Mouse (Mus musculus): ENCODE measurements around the gene 4933407L21Rik. TPM values are rescaled to one million over a fixed set of nuclear protein-coding genes. Genes with fewer than 3 reads are reported as not detected.
"Not testable (repeated sequence)": the region's sequence is repeated elsewhere in the genome, so short reads cannot be mapped to it uniquely, and the experiment has no call there.

Gene 4933407L21Rik
- polyA plus RNA-seq, 1 experiment: 11.3 TPM

DNA sequence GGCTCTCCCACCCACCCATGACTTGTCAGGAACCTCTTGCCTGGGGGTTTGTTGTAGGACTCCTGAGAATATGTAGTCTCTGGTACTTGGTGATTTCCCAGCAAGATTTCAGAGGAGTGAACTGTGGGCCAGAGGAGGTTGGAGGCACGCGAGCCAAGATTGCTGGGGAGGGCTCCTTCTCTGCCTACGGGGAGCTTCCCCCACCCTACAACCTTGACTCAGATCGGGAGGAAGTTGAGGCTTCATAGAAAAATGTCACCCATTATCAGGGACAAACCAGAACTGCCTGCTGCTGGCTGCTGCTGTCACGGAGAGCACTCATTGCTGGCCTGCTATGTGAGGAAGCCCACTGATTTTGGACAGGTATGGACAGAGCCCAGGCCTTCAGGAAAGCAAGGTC, 29.0 kb downstream of the 4933407L21Rik start:
- no peak for DNase-seq (ENCODE audit: extremely low spot score in 1 of 2, low spot score in 1 of 2)

DNA sequence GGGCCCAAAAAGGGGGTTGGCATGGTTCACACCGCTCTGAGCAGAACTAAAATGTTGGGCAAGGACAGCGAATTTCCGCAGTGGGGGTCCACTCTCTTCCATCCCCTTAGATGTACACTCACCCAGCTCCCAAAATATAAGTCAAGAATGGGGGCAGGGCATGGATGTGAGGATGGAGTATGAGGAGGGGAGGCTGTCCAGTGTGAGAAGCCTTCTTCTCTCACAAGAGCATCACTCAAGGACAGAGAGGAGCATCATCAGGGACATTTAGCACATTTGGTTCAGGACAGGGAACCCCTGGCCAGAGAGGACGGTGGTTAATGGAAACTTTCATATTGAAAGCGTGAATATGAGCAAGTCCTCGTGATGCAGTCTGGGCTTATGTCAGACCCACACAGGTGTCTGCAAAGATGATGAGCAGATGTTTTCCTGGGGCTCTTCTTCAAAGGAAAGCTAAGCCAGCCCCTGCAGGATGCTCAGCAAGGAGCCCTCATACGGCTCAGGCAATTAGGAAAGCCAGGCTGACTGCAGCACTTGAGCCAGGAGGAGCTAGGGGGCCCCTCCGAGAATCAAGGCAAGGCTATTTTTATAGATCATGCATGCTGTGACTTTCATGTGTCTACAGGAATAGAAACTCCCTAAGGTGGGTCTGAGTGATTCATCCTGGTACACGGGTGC, 29.8 kb downstream of the 4933407L21Rik start:
- peak; percentile 29 to 52 for DNase-seq (ENCODE audit: extremely low spot score in 1 of 2, low spot score in 1 of 2)

DNA sequence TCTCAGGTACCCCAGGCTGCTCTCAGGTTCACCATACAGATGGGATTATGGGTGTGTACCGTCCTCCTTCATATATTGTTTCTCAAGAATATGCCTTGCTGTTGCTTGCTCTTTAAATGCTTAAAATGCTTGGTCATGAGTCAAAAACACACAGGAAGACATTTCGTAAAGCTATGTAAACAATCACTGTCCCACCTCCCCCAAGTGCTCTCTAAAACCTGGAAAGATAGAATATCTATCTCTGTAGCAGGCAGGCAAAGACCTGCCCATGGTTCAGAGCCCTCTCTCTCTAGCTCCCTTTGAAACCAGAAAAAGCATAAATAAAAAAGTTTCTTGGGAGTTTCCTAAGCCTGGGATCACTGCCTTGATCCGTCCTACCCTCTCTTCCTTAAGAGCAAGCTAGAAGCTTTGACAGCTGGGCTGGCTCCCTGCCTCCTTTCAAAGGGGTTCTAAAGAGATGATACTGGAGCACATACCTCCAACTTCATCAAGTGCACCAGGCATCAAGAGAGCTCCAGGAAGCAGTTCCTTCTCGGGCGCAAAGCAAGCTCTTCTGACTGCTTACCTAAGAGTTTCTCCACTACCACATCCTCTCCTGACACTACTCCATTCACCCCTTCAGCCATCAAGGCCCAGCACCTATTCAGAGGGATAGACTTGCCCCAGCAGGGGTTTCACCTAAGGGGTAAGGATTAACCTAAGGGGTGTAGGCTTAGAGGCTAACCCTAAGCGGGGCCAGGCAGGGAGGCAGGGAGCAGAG, 31.0 kb downstream of the 4933407L21Rik start:
- DNase-seq (ENCODE audit: extremely low spot score in 1 of 2, low spot score in 1 of 2): no peak

DNA sequence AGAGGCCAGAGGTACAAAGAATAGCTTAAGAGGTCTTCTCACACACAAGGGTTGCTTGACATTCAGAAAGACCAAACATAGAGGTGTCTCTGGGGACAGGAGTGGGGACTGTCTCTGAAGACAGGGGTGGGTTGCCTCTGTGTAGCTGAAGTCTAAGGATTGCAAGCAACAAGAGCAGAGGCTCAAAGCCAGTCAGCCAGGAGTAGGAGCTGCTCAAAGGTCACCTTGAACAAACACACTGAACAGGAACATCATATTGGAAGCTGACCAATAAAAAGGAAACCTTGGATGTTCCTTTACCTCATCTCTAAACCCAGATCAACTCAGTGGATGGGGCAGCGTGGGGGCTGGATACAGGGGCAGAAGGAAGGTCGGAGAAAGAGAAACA, 31.6 kb downstream of the 4933407L21Rik start:
- no peak for DNase-seq (ENCODE audit: extremely low spot score in 1 of 2, low spot score in 1 of 2)

DNA sequence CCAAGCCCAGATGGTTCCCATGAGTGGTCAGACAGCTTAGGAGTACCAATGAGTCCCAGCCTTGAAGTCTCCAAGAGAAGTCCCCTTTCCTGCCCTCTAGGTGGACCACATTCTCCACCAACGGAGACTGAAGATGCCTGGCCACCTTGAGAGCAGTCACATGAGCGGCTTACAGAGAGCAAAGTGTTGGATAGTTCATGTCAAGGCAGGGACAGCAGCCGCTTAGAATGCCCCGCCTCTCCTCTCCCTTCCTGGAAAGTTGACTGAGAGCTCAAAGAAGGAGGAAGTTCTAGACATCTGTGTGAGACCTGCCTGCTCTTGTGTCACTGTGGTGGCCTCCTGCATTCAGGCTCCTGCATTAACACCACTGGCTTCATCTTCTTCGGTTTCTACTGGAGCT, 32.6 kb downstream of the 4933407L21Rik start, which contains the start of gene Gpr55:
Gene Gpr55 (minus strand): TSS at position 135 of the 400 bp plus-strand sequence.
- no peak for DNase-seq (ENCODE audit: extremely low spot score in 1 of 2, low spot score in 1 of 2)

DNA sequence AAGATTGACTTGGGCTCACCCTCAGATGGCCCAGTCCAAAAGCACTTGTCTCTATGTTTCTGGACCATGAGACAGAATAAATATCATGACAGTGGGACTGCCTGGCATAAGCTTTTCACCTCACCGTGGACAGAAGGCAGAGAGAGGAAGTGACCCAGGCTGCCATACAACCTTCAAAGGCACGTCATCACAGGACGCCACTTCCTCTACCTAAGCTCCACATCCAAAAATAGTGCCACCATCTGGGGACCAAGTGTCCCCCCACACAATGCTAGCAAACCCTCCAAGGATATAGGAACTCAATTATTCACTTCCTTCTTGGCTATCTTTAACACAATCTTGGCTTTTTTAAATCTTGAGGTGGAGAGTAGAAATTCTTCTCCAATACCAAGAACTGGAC, 33.8 kb downstream of the 4933407L21Rik start:
- no peak for DNase-seq (ENCODE audit: extremely low spot score in 1 of 2, low spot score in 1 of 2)

DNA sequence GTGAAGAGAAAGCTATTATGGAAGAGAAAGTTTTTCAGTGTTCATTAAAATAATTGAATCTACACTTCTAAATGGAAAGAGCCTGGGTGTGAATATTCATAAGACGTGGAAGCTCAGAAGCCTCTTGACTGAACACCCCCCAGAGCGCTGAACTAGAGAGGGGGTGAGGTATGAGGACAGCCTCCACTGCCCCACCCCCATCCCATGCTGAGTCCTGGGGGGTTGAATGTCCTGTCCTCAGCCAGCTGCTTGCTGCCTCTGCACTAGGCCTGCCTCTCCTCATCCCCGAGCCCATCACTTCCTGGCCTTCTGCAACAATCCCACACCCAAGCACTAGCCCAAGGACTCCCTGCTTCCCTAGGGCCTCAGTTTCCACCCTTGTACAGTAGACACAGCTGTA, 37.6 kb downstream of the 4933407L21Rik start:
- DNase-seq (ENCODE audit: extremely low spot score in 1 of 2, low spot score in 1 of 2): no peak

DNA sequence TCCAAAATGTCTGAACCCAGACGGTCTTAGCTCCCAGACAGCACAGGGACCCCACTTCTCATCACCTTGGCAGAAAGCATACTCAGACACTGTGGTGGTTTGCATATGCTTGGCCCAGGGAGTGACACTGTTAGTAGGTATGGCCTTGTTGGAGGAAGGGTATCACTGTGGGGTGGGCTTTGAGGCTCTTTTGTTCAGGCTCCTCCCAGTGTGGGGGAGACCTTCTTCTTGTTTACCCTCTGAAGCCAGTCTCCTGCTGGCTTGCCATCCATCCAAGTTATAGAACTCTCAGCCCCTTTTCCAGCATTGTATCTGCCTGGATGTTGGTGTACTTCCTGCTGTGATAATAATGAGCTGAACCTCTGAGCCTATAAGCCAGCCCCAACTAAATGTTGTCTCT, 40.8 kb downstream of the 4933407L21Rik start:
- DNase-seq (ENCODE audit: extremely low spot score in 1 of 2, low spot score in 1 of 2): no peak

DNA sequence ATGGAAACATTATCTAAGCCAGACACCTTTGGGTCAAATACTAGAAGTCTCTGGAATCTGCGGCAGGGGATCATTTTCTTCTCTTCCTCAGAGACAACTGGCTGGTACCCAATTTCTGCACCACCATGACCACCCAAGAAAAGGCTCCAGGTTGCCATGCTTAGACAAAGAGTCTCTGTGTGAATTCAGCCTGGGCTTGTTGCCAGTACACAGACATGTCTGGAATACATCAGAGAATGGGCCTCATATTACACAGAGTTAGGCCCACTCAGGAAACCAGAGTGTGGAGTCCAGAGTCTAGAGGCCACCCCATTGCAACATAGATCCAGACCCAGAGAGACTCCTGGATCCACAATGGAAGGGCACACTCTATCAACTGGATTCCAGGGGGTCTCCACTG, 41.2 kb downstream of the 4933407L21Rik start:
- DNase-seq (ENCODE audit: extremely low spot score in 1 of 2, low spot score in 1 of 2): no peak

DNA sequence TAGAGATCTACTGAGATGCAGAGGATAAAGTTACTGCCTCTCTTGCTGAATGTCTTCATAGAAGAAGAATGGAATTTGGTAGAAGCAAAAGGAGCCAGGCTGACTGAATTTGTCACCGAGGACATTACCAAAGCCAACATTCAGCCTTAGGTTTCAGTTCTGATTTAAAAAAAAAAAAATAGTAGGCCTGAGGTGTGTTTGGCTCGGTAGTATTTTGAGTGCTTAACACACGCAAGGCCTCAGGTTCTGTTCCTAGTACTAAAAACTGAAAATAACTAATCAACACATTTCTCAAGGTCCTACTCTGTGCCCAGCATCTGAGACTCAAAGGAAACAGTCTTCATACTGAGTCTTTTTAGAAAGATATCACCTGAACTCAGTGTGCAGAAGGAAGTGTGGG, 42.8 kb downstream of the 4933407L21Rik start:
- no peak for DNase-seq (ENCODE audit: extremely low spot score in 1 of 2, low spot score in 1 of 2)

DNA sequence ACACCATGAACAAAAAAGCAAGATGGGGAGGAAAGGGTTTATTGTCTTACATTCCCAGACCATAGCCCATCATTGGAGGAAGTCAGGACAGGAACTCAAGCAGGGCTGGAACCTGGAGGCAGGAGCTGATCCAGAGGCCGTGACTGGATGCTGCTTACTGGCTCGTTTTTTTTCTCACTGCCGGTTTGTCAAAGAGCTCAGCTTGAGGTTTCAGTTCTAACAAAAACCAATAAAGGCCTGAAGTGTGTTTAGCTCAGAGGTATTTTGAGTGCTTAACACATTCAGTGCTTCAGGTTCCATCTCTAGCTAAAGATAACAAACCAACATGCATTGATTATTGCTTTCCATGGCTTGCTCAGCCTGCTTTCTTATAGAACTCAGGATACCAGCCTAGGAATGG, 44.1 kb downstream of the 4933407L21Rik start:
- DNase-seq (ENCODE audit: extremely low spot score in 1 of 2, low spot score in 1 of 2): no peak

DNA sequence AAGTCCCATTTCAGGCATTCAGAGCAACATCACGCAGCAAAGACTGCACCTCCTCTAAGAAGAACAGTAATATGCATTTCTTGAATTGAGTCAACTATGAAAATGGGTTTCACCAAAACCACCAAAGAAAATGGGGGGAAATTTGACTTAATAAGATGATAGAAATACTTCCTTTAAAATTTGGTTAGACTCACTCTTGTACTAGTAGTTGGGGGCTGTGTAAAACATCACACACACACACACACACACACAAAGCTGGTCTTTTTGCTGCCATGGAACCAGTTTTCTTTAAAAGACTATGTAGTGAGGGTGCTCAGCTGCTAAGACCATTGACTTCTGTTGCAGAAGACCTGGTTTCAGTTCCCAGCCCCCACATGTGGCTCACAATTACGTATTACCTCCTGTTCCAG, 45.2 kb downstream of the 4933407L21Rik start:
- no peak for DNase-seq (ENCODE audit: extremely low spot score in 1 of 2, low spot score in 1 of 2)

DNA sequence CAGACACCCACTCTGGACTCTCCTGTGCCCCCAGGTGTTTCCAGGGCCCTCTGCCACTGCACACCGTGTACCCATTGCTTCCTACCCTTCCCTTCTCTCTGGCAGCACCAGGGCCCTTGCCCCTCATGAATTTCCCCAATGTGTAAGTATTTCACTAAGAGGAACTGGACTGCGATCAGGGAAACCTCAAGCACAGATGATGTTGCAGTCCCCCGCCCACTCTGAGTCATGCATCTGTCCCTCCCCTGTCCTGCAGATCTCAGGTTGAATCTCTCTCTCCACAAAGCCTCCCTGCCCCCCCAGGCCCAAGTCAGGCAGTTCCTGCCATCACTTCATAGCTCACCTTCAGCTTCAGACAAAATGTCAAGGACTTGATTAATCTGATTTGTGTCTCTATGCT, 49.4 kb downstream of the 4933407L21Rik start:
- no peak for DNase-seq (ENCODE audit: extremely low spot score in 1 of 2, low spot score in 1 of 2)

DNA sequence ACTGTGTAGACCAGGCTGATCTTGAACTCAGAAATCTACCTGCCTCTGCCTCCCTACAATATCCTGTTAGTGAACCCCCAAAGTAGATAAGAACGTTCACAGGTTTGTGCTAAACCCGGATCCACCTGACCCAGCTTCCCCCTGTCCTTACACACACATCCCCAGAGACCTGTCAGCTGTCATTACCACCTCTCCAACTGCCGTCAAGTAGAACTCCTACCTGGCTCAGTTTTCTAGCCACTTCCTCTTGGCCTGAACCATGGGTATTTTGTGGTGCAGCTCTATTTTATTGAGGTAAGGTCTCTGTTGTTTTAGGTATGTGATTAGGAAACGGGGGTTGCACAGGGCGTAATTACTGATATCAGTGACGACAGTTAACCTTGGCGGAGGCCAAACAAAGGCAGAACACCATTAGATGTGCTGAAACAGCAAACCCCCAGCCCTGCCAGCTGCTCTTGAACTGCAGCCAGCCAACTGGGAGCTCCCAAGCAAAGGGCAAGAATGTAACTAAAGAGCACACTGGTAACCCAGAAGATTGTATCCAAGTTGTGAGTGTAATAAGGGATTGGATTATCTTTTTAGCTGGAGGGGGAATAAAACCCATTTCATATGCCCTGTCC, 53.6 kb downstream of the 4933407L21Rik start:
- no peak for DNase-seq (ENCODE audit: extremely low spot score in 1 of 2, low spot score in 1 of 2)

DNA sequence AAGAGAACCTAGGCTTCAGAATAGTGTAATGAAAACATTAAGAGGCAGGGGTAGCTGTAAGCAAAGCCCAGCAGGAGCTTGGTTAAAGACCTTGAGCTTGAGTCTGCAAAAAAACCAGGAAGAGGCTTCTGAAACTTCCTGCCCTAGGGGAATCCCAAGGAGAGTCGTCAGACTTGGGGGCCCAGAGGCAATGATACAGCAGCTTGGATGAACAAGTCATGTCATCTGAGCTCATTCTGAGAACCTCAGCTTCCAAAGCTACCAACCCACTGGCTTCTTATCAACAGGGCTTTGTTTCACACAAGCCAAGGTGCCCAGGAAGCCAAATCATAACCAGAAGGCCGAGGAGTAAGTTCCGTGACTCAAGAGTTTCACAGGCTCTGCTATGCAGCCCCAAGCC, 57.5 kb downstream of the 4933407L21Rik start:
- DNase-seq (ENCODE audit: extremely low spot score in 1 of 2, low spot score in 1 of 2): no peak

DNA sequence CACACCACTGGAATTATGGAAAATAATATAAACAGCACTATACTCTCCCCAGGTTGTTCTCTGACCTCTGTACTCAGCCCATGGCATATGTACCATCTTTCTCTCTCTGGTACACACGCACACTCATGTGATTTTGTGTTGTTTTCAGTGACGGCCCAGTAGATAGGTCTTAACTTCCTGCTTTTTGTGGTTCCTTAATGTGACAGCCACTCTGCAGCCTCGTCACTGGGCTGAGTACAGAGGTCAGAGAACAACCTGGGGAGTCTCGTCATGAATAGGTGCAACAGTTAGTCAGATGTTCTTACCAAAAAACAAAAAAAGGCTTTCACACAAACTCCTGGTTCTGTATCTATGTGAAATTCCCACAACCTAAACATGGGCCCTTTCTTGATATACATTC, 60.1 kb downstream of the 4933407L21Rik start:
- DNase-seq (ENCODE audit: extremely low spot score in 1 of 2, low spot score in 1 of 2): no peak

DNA sequence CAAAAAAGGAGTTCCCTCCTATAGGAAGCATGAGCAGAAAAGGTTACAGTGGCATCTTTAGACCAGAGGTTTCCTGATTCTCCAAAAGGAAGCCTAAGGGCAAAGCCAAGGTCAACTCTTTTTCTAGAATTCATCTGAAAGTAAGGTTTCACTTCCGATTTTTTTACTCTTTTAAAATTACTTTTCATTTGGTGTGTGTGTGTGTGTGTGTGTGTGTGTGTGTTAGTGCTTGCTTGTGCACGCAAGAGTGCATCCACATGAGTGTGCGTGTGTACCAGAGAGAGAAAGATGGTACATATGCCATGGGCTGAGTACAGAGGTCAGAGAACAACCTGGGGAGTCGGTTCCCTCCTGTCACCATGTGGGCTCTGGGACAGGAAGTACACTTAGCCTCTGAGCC, 60.6 kb downstream of the 4933407L21Rik start:
- DNase-seq (ENCODE audit: extremely low spot score in 1 of 2, low spot score in 1 of 2): not testable (repeated sequence)

Other genes with a start within 250 kb of the 4933407L21Rik start
- 1.2 and 1.3 TPM in 2 replicates for gene A630001G21Rik, start 149.8 kb upstream of the 4933407L21Rik start, polyA plus RNA-seq (2012; rRNA removed)
- gene Cab39, start 135.0 kb upstream of the 4933407L21Rik start, polyA plus RNA-seq (2012; rRNA removed): 108 and 115 TPM in 2 replicates
- 765 and 862 TPM in 2 replicates for gene Itm2c, start 34.2 kb upstream of the 4933407L21Rik start, polyA plus RNA-seq (2012; rRNA removed)
- 0.08 and 0.10 TPM in 2 replicates for gene Gpr55, start 32.5 kb downstream of the 4933407L21Rik start, polyA plus RNA-seq (2012; rRNA removed)
- gene Spata3, start 88.3 kb downstream of the 4933407L21Rik start, polyA plus RNA-seq (2012; rRNA removed): 1.1 and 1.6 TPM in 2 replicates
- gene 2810459M11Rik, start 117.4 kb downstream of the 4933407L21Rik start, polyA plus RNA-seq (2012; rRNA removed): 12.0 and 12.6 TPM in 2 replicates
- gene Psmd1, start 135.9 kb downstream of the 4933407L21Rik start, polyA plus RNA-seq (2012; rRNA removed): 69.9 and 79.6 TPM in 2 replicates
- 0.04 and 0.11 TPM in 2 replicates for gene Htr2b, start 183.5 kb downstream of the 4933407L21Rik start, polyA plus RNA-seq (2012; rRNA removed)
- 1.3 and 1.7 TPM in 2 replicates for gene Gm21972, start 205.2 kb downstream of the 4933407L21Rik start, polyA plus RNA-seq (2012; rRNA removed)
- gene Armc9, start 226.3 kb downstream of the 4933407L21Rik start, polyA plus RNA-seq (2012; rRNA removed): 33.9 and 35.5 TPM in 2 replicates

Data from frontal cortex, adult 2 months (tissue).